Mouse (Mus musculus): ENCODE results near the gene Haao. TPM values are rescaled to one million over a fixed set of nuclear protein-coding genes. Genes with fewer than 3 reads are reported as not detected.

Haao gene
- polyA plus RNA-seq, 1 experiment from 2014 or later: 0.94 TPM

DNA sequence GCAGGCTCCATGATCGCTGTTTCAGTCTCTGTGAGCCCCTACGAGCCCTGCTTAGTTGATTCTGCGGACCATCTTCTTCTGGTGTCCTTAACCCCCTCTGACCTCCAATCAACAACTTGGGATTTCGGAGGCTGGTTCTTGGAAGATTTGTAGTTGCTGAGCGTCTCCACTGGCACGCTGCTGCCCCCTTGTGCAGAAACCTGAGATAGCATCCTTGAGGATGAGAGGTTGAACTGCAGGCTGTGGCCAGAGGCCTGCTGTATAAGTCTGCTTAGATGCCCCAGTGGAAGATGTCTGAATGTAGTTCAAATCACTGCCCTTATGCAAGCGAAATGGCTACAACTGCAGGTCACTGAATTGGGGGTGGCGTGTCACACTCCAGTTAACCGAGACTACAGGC lies 2.7 kb upstream of the Haao start:
- peaks cover 7% of the 10 kb centered on the region; the same call in 1 of the 2 replicates for H3K4me1 ChIP-seq (replicated peaks)
- H3K4me3 ChIP-seq (replicated peaks): no peak overlapping the region
- H3K36me3 ChIP-seq: no peaks in the 10 kb centered on the region
- no peak overlapping the region for H3K9ac ChIP-seq (replicated peaks)
- H3K27ac ChIP-seq: no peak overlapping the region
- H3K4me2 ChIP-seq: no peak overlapping the region
- H3K27me3 ChIP-seq: no peaks in the 10 kb centered on the region
- WGBS: 10% methylated on average over 9 of the region's 9 CpGs
- no peaks in the 10 kb centered on the region for H3K9me3 ChIP-seq
- ATAC-seq (ENCODE audit: insufficient number of reproducible peaks, insufficient read depth, low FRiP score, low TSS enrichment, low read depth): no peak

DNA sequence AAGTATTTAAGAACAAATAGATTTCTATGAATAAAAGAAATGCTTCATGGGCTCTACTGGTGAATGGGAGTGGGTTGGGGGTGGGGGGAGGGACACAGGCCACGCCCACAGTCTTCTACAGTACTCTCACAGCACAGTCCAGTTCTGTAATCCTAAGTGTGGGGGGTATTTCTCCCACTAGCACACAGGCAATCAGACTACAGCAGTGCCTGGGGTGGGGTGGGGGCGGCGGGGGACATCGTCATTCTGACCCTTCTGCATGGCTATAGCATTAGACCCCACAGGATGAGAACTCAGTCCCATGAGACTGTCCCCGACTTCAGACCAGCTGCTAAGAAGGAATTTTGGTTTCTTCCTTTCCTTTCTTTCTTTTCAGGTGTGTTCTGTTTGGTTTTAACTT lies 2.0 kb upstream of the Haao start:
- no peak for ATAC-seq (ENCODE audit: insufficient number of reproducible peaks, insufficient read depth, low FRiP score, low TSS enrichment, low read depth)
- Histone ChIP-seq H3K4me1 (replicated peaks) (peaks cover 7% of the 10 kb centered on the region; the same call in 1 of the 2 replicates), H3K27me3 (no peaks in the 10 kb centered on the region), H3K4me3 (replicated peaks) (no peak overlapping the region), H3K27ac (no peak overlapping the region), H3K36me3 (no peaks in the 10 kb centered on the region), H3K4me2 (no peak overlapping the region), H3K9me3 (no peaks in the 10 kb centered on the region), H3K9ac (replicated peaks) (no peak overlapping the region)
- WGBS: 74% methylated on average over 5 of the region's 5 CpGs

DNA sequence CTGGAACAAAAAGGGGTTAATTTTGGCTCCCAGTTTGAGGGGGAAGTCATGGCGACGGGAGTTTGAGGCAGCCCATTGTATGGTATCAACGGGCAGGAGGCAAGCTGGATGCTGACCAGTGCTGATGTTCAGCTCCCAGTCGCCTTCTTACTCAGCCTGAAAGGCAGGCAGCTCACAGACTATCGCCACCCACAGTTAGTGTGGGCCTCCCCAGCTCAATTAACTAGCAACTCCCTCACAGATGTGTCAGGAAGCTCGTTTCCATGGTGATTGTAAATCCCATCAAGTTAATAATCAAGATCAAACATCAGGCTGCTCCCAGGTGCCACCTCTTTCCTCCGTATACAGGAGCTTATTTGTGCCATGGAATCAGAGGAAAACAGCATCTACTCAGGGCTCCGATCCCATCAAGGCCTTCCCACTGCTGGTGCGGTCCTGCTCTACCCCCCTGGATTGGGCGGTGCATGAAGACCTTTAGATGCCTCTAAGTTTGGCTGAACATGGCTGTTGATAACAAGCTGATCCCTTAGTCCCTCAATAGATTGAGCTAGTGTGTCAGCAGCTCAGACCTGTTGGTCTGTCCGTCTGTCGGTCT lies 1.4 kb upstream of the Haao start:
- 40% methylated on average over 12 of the region's 12 CpGs for whole genome bisulfite sequencing
- ATAC-seq (ENCODE audit: insufficient number of reproducible peaks, insufficient read depth, low FRiP score, low TSS enrichment, low read depth): no peak

DNA sequence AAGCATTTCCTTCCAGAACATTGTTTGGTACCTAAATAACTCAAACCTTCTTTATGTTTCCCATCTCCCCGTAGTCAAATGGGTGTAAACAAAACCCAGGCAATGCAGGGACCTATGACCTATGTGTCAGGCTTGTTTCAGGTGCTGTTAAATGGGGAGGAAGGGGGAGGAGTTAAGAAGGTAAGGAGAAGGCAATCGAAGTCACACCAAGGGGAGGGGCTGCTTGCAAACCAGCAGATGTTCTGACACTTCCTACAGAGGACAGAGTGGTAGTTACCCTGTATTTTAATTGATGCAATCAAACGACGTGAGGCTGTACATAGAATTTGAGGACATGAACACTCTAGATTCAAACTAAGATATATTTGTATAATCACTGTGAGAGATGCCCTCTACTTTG lies 719 bp upstream of the Haao start:
- ATAC-seq (ENCODE audit: insufficient number of reproducible peaks, insufficient read depth, low FRiP score, low TSS enrichment, low read depth): no peak

More for the DNA sequence above, 1.4 kb upstream of the Haao start:
- H3K36me3 ChIP-seq: no peaks in the 10 kb centered on the region
- H3K4me2 ChIP-seq: no peak overlapping the region
- H3K27ac ChIP-seq: no peak overlapping the region
- no peaks in the 10 kb centered on the region for H3K9me3 ChIP-seq
- H3K9ac ChIP-seq (replicated peaks): no peak overlapping the region
- no peaks in the 10 kb centered on the region for H3K27me3 ChIP-seq
- no peak overlapping the region for H3K4me3 ChIP-seq (replicated peaks)
- peaks cover 7% of the 10 kb centered on the region; the same call in 1 of the 2 replicates for H3K4me1 ChIP-seq (replicated peaks)

DNA sequence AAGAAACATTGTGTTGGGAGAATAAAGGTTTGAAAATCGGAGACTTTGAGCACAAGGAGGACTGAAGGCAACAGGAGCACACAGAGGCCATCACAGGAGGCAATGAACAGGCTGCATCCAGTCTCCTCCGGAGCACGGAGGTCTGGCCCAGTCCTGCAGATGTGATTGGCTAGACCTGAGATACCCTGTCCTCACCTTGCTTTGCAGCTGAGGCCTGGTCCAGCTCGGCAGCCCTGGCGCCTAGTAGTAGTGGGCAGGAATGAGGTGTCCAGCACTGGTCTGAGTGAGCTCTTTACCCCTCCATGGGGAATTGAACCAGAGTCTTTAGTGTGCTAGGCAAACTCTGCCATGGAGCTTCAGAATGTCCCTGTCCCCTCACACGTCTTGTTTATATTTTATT lies 663 bp downstream of the Haao start:
- H3K9me3 ChIP-seq: no peaks in the 10 kb centered on the region
- H3K9ac ChIP-seq (replicated peaks): no peak overlapping the region
- no peak overlapping the region for H3K4me2 ChIP-seq
- peaks cover 9% of the 10 kb centered on the region; the same call in 1 of the 2 replicates for H3K4me1 ChIP-seq (replicated peaks)
- no peak overlapping the region for H3K4me3 ChIP-seq (replicated peaks)
- no peak for ATAC-seq (ENCODE audit: insufficient number of reproducible peaks, insufficient read depth, low FRiP score, low TSS enrichment, low read depth)
- H3K27me3 ChIP-seq: no peaks in the 10 kb centered on the region
- no peak overlapping the region for H3K27ac ChIP-seq
- H3K36me3 ChIP-seq: no peaks in the 10 kb centered on the region
- 87% methylated on average over 6 of the region's 6 CpGs for WGBS

More for the DNA sequence above, 719 bp upstream of the Haao start:
- peaks cover 9% of the 10 kb centered on the region; the same call in 1 of the 2 replicates for H3K4me1 ChIP-seq (replicated peaks)
- H3K27ac ChIP-seq: no peak overlapping the region
- no peaks in the 10 kb centered on the region for H3K9me3 ChIP-seq
- H3K36me3 ChIP-seq: no peaks in the 10 kb centered on the region
- H3K27me3 ChIP-seq: no peaks in the 10 kb centered on the region
- WGBS: 35% methylated on average over 4 of the region's 4 CpGs
- H3K4me3 ChIP-seq (replicated peaks): no peak overlapping the region
- H3K4me2 ChIP-seq: no peak overlapping the region
- no peak overlapping the region for H3K9ac ChIP-seq (replicated peaks)

DNA sequence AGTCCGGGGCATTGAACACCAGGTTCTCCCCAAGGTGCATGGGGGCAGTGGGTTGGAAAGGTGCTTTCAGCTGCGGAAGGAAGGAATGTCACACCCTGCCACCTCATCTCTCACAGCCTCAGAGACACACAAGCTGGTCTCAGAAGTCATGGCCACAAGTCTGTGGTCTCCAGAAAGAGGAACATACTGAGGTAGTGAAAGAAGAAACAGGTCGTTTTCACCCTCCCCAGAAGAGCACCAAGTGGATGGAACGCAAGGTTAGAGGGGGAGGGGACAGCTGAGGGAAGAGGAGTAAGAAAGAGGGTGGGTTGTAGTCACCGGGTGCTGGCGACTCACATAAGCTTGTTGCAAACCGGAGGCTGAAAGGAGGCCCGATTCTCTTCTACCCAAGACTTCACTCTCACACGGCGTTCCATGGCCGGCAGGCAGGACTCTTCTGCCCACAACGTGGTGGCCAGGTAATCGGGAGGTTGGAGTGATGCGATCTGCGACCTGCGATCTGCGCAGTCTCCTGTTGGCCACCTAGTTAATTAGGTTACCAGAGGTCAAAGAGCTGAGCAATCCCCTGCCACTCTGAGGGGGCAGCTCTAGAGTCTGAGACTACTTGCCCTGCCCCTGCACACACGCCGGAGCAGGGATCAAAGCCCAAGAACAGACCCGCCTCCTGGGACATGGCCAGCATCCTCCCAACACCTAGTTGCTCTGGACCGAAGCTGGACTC lies 1.3 kb downstream of the Haao start:
- Histone ChIP-seq H3K36me3 (no peaks in the 10 kb centered on the region), H3K27ac (0 out of 2 replicates have a peak overlapping the region, but pooled peaks have one; percentile 17), H3K27me3 (no peaks in the 10 kb centered on the region), H3K4me1 (replicated peaks) (peaks cover 9% of the 10 kb centered on the region; the same call in 1 of the 2 replicates), H3K9me3 (no peaks in the 10 kb centered on the region), H3K4me2 (no peak overlapping the region), H3K9ac (replicated peaks) (no peak overlapping the region), H3K4me3 (replicated peaks) (no peak overlapping the region)
- ATAC-seq (ENCODE audit: insufficient number of reproducible peaks, insufficient read depth, low FRiP score, low TSS enrichment, low read depth): no peak
- 73% methylated on average over 21 of the region's 21 CpGs for WGBS

DNA sequence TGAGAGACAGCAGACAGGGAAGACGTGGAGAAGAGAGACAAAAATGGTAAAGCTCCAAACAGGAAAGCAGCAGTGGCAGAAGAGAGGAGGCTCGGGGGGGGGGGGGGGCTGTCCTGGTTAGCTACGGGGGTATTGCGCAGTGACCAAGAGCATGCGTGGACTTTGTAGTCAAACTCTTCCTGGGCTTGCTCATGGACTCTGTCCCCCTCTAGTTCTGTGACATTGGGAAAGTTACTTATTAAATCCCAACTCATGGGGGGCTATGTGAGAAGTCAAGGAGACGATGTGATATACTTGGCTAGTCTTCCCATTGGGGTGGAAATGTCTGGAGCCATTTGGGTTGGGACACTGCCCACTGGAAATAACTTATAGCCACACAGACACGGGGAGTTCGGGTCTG lies 2.2 kb downstream of the Haao start:
- no peak overlapping the region for H3K27ac ChIP-seq
- no peak for ATAC-seq (ENCODE audit: insufficient number of reproducible peaks, insufficient read depth, low FRiP score, low TSS enrichment, low read depth)
- no peaks in the 10 kb centered on the region for H3K27me3 ChIP-seq
- H3K36me3 ChIP-seq: no peaks in the 10 kb centered on the region
- 89% methylated on average over 8 of the region's 8 CpGs for WGBS
- H3K4me2 ChIP-seq: no peak overlapping the region
- H3K9ac ChIP-seq (replicated peaks): no peak overlapping the region
- H3K9me3 ChIP-seq: no peaks in the 10 kb centered on the region
- H3K4me3 ChIP-seq (replicated peaks): no peak overlapping the region
- peaks cover 9% of the 10 kb centered on the region; the same call in 1 of the 2 replicates for H3K4me1 ChIP-seq (replicated peaks)

DNA sequence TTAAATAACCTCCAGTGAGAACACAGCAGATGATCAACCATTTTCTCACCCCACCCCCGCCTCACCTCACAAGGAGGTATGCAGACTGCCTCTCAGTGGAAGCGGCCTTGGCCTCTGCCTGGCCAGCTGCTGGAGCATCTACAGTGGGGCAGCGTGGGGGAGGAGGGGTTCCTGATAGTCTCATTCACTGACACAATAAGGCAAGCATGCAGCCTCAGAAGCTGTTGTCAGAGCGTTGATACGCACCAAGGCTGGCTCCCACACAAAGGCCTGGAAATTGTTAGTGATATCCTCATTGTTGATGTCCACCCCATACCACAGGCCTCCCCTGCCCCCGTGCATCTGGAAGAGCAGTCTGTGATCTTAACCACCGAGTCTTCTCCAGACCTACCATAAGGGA lies 4.0 kb downstream of the Haao start:
- ATAC-seq (ENCODE audit: insufficient number of reproducible peaks, insufficient read depth, low FRiP score, low TSS enrichment, low read depth): no peak
- Histone ChIP-seq H3K9ac (replicated peaks) (no peak overlapping the region), H3K4me2 (no peak overlapping the region), H3K9me3 (no peaks in the 10 kb centered on the region), H3K4me3 (replicated peaks) (no peak overlapping the region), H3K27me3 (no peaks in the 10 kb centered on the region), H3K4me1 (replicated peaks) (peaks cover 2% of the 10 kb centered on the region), H3K36me3 (no peaks in the 10 kb centered on the region), H3K27ac (no peak overlapping the region)
- 71% methylated on average over 7 of the region's 7 CpGs for whole genome bisulfite sequencing

DNA sequence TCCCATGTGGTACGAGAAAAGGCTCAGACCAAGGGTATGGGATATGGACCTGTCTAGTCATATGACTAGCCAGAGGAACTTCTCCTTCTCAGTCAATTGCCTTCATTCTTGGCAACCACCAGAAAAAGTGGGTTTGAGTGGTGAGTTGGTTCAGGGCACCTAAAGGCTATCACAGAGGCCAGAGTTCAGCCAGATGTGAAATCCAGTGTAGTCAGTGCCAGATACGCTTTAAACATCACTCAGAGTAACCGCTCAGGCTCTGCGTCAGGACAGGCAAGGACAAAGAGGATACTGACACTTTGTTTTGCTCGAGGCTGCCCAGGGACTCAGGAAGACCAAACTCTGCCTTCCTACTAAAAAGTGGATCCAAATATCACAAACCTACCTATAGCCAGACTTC lies 6.8 kb downstream of the Haao start:
- no peaks in the 10 kb centered on the region for H3K36me3 ChIP-seq
- H3K4me3 ChIP-seq (replicated peaks): no peak overlapping the region
- peaks cover 26% of the 10 kb centered on the region for H3K4me1 ChIP-seq (replicated peaks)
- H3K9ac ChIP-seq (replicated peaks): no peak overlapping the region
- 87% methylated on average over 5 of the region's 5 CpGs for WGBS
- H3K27ac ChIP-seq: no peak overlapping the region
- no peaks in the 10 kb centered on the region for H3K9me3 ChIP-seq
- no peak for ATAC-seq (ENCODE audit: insufficient number of reproducible peaks, insufficient read depth, low FRiP score, low TSS enrichment, low read depth)
- no peak overlapping the region for H3K4me2 ChIP-seq
- H3K27me3 ChIP-seq: no peaks in the 10 kb centered on the region

DNA sequence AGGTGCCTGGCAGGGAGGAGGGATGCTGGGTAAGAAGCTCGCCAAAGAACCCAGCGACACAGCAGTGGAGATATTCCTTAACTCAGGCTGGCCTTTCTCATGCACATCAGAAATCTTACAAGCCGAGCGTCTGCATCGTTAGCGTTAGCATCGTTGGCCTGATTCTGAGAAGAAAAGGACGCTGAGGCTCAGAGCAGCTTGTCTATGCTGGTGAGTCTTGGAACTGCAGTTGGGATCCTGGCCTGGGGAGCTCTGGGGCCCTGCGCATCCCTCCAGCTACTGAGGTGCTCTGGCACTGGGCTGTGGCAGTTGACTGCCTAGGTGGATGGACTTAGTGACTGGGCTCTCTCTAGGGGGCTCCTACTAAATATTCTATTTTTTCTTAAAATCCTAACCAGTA lies 8.6 kb downstream of the Haao start:
- no peak overlapping the region for H3K27ac ChIP-seq
- H3K4me2 ChIP-seq: no peak overlapping the region
- no peak overlapping the region for H3K4me3 ChIP-seq (replicated peaks)
- no peaks in the 10 kb centered on the region for H3K9me3 ChIP-seq
- 64% methylated on average over 9 of the region's 9 CpGs for WGBS
- H3K4me1 ChIP-seq (replicated peaks): peaks cover 40% of the 10 kb centered on the region
- no peak for ATAC-seq (ENCODE audit: insufficient number of reproducible peaks, insufficient read depth, low FRiP score, low TSS enrichment, low read depth)
- H3K9ac ChIP-seq (replicated peaks): no peak overlapping the region
- H3K27me3 ChIP-seq: no peaks in the 10 kb centered on the region
- H3K36me3 ChIP-seq: no peaks in the 10 kb centered on the region

DNA sequence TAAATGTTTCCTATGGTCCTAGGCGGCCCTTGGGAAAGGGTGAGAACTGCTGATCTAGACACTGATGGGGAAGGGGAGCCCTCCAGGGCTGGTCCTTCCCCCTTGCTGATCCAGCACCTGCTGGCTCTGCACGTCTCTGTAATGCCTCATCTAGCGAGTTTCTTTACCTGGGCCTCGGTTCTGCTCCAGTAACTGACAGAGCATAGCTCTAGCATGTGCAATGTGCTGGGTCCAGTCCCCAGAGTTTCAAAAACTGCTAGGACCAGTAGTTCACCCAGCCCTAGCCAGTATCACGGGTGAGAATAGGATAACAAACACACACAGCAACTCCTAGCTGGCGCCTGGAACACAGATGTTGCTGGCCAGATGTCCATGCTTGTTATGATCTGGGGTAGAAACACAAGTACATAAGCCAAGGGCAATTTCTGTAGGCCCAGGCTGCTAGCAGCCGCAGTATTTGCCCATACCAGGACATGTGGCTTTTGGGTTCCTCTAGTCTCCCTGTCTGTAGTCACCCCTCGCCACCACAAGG lies 10.0 kb downstream of the Haao start:
- Histone ChIP-seq H3K27me3 (no peaks in the 10 kb centered on the region), H3K4me3 (replicated peaks) (no peak overlapping the region), H3K27ac (peak overlapping the region; percentile 77), H3K4me2 (0 out of 2 replicates have a peak overlapping the region, but pooled peaks have one; percentile 8), H3K9ac (replicated peaks) (no peak overlapping the region), H3K9me3 (no peaks in the 10 kb centered on the region), H3K36me3 (no peaks in the 10 kb centered on the region), H3K4me1 (replicated peaks) (peaks cover 44% of the 10 kb centered on the region)
- ATAC-seq (ENCODE audit: insufficient number of reproducible peaks, insufficient read depth, low FRiP score, low TSS enrichment, low read depth): peak; percentile 61
- 41% methylated on average over 8 of the region's 8 CpGs for WGBS

All from limb, embryonic 12.5 days (tissue).